15 mouse cellular contexts compared by ENCODE assay signal in the genomic region with DNA sequence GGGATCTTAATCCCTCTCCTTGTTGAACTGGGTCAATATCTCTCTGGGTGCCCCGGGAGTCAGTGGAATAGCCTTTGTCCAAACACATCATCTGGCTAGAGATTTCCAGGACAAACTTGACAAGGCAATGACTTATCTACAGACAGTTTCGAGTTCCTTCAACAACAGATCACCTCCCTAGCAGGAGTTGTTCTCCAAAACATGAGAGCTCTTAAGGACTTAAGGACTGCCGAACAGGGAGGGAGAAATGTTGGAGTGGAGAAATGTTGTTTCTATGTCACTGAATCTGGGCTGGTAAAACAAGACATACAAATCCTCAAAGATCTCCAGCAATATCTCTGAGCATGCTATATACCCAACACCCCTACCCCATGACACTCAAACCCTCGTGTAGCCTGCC.
"Had no signal": no experiment of that assay in that cellular context is flagged by ENCODE, and none has a peak within 500 bp of the region (broad histone marks: within the 10 kb centered on the region; RNA-seq: fewer than 3 reads in every experiment).

No protein-coding gene starts in this region.

- H3K27ac ChIP-seq: neural tube, embryonic 15.5 days; stomach, embryonic 15.5 days; stomach, postnatal 0 days had no signal

- H3K36me3 ChIP-seq: neural tube, embryonic 15.5 days; stomach, embryonic 15.5 days had no signal

- DNase-seq: retina, postnatal 1 day; right cerebral cortex, adult 18-20 months; right cerebral cortex, postnatal 14 days; right cerebral cortex, postnatal 25 days; right cerebral cortex, postnatal 4 days; spleen, adult 18-20 months; thymus, adult 18-20 months; thymus, adult 2 months; thymus, postnatal 14 days; thymus, postnatal 25 days; thymus, postnatal 36 days; thymus, postnatal 4 days had no signal

- H3K4me2 ChIP-seq: neural tube, embryonic 15.5 days; stomach, embryonic 15.5 days had no signal

- H3K4me3 ChIP-seq: neural tube, embryonic 15.5 days; stomach, embryonic 15.5 days had no signal

- H3K9me3 ChIP-seq: neural tube, embryonic 15.5 days; stomach, embryonic 15.5 days had no signal

- H3K27me3 ChIP-seq: neural tube, embryonic 15.5 days; stomach, embryonic 15.5 days had no signal

- H3K4me1 ChIP-seq: neural tube, embryonic 15.5 days; stomach, embryonic 15.5 days had no signal

- H3K9ac ChIP-seq: neural tube, embryonic 15.5 days; stomach, embryonic 15.5 days had no signal
